Mouse (Mus musculus) megakaryocyte, embryonic 14.5 days (primary cell): ENCODE results near the gene Ttpal.

Experiments used
- FLI1 ChIP-seq: IDR thresholded peaks from 2 replicates; pipeline ENCODE4 v1.6.1; 2012; ENCODE audit warnings: low read length, inconsistent platforms, mixed read lengths
- GATA1 ChIP-seq: IDR thresholded peaks from 3 replicates; pipeline ENCODE4 v1.6.1; 2012; ENCODE audit warnings: mixed read lengths, low read length, inconsistent platforms, borderline replicate concordance

DNA sequence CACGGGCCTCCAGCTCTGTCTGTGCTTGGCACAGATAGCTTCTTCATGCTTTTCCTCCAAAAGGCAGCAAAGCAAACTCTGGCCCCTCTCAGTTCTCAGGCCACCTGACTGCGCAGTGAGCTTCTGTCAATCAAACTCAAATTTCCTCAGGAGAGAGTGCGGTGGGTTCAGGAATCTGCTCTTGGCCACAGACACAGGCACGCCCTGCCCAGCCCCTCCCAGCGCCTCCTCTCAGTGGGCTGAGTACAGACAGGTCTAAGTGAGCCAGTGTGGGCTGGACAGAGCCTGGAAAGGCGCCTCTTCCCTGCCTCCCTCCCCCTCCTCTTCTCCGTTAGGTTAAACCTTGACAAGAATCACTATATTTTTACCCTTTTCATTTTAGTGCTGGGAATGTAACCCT is 5.9 kb downstream of the Ttpal start:
- TF ChIP-seq GATA1 (no peak), FLI1 (no peak)
